Mouse (Mus musculus) heart, embryonic 13.5 days (tissue): ENCODE measurements at regions not wholly inside any gene's neighbourhood (a gene's known extent, or its start where the extent isn't known, plus 50 kb on each side); places are given as distances from the start of the nearest gene placed in this dataset.
"Not testable (repeated sequence)": the region's sequence is repeated elsewhere in the genome, so short reads cannot be mapped to it uniquely, and the experiment has no call there.

ENCODE experiments used
- ATAC-seq: fragments of 200-750 bp; cut with Nextera tagmentation; 2 replicates; pipeline ENCODE4 v1.8.0; 2017; ENCODE audit warnings: moderate TSS enrichment; ENCODE audit not compliant: insufficient number of reproducible peaks, low FRiP score, low TSS enrichment; ENCODE audit errors: extremely low read depth
- H3K27ac ChIP-seq: fragments of 300-500 bp; sonication (generic); replicated peaks from 2 replicates; pipeline ENCODE4 v1.5.1; 2015; ENCODE audit warnings: moderate library complexity, mild to moderate bottlenecking, inconsistent platforms
- H3K27me3 ChIP-seq: fragments of 300-500 bp; sonication (generic); replicated peaks from 2 replicates; pipeline ENCODE4 v1.6.1; 2015; ENCODE audit warnings: mild to moderate bottlenecking, inconsistent platforms
- H3K36me3 ChIP-seq: fragments of 300-500 bp; sonication (generic); 2 replicates; pipeline ENCODE4 v1.6.1; 2015; ENCODE audit warnings: mild to moderate bottlenecking, inconsistent platforms
- H3K4me1 ChIP-seq: fragments of 300-500 bp; sonication (generic); 2 replicates; pipeline ENCODE4 v1.6.1; 2015; ENCODE audit warnings: inconsistent platforms
- H3K4me2 ChIP-seq: fragments of 300-500 bp; sonication (generic); 2 replicates; pipeline ENCODE4 v1.6.1; 2015; ENCODE audit warnings: inconsistent platforms, mild to moderate bottlenecking, moderate library complexity
- H3K4me3 ChIP-seq: fragments of 300-500 bp; sonication (generic); 2 replicates; pipeline ENCODE4 v1.5.1; 2015; ENCODE audit warnings: moderate library complexity, mild to moderate bottlenecking, inconsistent platforms
- H3K9ac ChIP-seq: fragments of 300-500 bp; sonication (generic); 2 replicates; pipeline ENCODE4 v1.6.1; 2015; ENCODE audit warnings: inconsistent platforms, mild to moderate bottlenecking, moderate library complexity
- H3K9me3 ChIP-seq: fragments of 300-500 bp; sonication (generic); 2 replicates; pipeline ENCODE4 v1.6.1; 2016; ENCODE audit warnings: inconsistent platforms
- WGBS: fragments of 180-500 bp; shearing (Covaris S2); methylation state at CpG from one replicate; pipeline ENCODE4 v1.1.7; 2015; ENCODE audit warnings: mixed read lengths; 5-methylcytosine and 5-hydroxymethylcytosine counted together

DNA sequence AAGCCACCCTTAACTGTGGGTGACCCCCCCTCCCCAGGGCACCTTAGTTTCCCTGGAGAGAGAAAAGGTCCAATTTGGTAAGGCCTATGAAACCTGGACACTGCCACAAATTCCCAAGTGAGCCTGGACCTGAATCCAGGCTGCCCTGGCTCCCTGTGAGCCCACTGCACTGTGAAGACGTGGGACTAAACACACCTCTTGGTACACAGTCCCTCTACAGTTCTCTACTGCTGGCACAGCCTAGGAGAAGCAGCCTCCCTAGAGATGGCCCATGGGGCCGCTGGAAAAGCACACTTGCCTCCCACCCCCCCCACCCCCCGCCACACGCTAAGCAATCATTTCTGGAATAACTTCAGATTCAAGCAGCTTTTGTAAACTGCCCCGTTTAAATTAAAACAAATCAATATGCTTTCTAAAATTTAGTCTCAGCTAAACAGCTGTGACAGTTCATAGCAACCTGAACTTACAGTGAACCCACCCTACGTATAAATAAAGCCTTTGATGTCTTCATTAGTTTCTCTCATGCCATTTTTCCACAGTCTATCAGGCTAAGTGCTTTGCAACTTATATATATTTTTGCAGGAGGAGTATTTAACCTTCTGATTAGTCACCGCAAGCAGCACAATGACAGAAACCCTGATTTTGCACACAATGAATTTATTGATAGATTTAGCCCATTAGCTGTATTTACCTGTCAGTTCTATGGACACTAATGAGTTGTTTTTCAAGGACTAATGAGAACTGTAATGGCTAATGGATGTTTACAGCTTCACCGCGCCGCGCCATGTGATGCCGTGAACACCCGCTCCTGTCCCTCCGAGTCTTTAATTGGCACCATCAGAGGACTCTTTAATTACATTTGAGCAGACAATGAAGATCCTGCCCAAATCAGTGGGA lies 215.3 kb downstream of the 3100002H09Rik start:
- Histone ChIP-seq H3K9me3 (no peaks in the 10 kb centered on the region), H3K4me3 (no peak overlapping the region), H3K9ac (no peak overlapping the region), H3K4me1 (peaks cover 28% of the 10 kb centered on the region), H3K27ac (no peak overlapping the region), H3K27me3 (peaks cover 45% of the 10 kb centered on the region), H3K36me3 (no peaks in the 10 kb centered on the region), H3K4me2 (no peak overlapping the region)
- 79% methylated on average over 14 of the region's 14 CpGs for WGBS
- no peak for ATAC-seq

DNA sequence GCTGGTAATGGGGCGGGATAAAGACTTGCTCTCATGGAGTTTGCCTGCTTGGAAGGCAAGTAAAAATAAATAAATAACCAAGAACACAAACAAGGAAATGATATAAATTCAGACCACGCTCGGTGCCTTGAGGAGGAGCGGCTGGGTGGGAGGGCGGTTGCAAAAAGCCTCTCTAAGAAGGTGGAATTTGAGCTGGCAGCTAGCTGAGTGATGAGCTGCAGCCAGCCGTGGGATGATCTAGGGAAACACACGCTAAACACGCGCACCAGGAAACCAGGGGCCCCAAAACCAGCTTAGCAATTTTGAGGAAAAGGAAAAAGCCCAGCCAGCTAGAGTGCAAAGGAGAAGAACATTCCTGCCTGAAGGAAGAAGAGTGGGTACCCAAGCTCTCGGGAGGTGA lies 217.0 kb downstream of the 3100002H09Rik start:
- Histone ChIP-seq H3K9ac (no peak overlapping the region), H3K4me2 (no peak overlapping the region), H3K27ac (no peak overlapping the region), H3K4me1 (peaks cover 28% of the 10 kb centered on the region), H3K36me3 (no peaks in the 10 kb centered on the region), H3K4me3 (no peak overlapping the region), H3K9me3 (no peaks in the 10 kb centered on the region), H3K27me3 (peaks cover 51% of the 10 kb centered on the region)
- WGBS, result 40% methylated on average over 10 of the region's 10 CpGs
- no peak for ATAC-seq

DNA sequence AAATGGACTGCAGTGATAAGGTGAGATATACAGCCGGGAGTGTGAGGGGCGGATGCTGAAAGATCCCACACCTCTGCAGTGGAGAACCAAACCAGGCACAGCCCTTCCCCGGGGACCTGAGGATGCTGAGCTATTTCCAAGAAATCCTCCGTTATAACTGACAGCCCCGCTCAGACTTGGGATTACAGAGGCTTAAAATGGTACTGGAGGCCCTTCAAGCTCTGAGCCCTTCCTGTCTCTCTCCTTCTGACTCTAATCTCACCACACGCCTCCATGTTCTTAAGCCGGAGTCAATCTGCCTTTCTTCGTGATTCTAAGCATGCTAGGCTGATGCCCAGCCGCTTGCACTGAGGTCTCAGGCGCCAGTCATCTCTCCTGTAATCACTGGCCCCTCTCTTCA lies 221.5 kb downstream of the 3100002H09Rik start:
- H3K9ac ChIP-seq, result no peak overlapping the region
- H3K36me3 ChIP-seq, result no peaks in the 10 kb centered on the region
- H3K4me3 ChIP-seq, result no peak overlapping the region
- H3K27ac ChIP-seq, result no peak overlapping the region
- peaks cover 17% of the 10 kb centered on the region for H3K4me1 ChIP-seq
- ATAC-seq, result no peak
- H3K27me3 ChIP-seq, result peaks cover 35% of the 10 kb centered on the region
- no peaks in the 10 kb centered on the region for H3K9me3 ChIP-seq
- 47% methylated on average over 10 of the region's 10 CpGs for WGBS
- H3K4me2 ChIP-seq, result no peak overlapping the region

DNA sequence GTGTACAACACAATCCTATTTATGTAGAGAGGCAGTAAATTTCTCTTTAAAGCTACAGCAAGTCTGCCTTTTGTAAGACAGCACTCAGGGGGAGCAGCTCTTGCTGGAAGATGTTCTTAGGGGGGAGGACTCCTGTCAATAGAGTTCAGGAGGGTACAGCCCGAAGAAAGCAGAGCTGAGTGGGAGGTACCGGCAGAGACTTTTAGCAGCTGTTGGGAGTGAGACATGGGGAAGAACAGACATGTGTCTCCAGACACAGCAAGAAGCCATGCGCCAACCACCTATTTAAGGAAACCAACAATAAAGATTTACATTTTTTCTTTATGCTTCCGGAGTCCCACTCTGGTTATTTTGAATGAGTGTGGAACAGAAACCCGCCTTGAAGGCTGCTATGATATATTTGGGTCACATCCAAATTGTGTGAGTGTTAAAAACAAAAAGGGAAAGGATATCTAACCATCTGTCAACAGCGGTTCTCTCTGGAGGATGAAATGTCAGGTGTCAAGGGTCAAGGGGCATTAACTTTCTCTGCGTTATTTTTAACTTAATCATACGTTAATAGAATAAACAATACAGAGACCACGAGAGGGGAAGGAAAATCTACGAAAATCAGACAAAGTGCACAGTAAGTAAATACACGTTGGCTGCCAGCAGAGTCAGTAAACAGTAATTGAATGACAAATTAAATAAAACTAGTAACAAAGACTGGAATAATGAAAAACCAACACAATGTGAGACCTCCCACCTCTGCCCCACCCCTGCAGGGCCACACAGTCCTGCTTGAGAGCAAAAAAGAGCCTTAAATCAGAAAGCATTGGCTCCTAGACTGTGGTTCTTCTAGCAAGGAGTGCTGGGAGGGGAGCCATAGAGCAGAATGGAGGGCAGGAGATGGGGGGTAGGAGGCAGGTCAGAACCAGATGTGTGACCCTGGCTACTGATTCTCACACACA lies 225.2 kb downstream of the 3100002H09Rik start:
- no peak overlapping the region for H3K27ac ChIP-seq
- peaks cover 32% of the 10 kb centered on the region for H3K27me3 ChIP-seq
- 29% methylated on average over 11 of the region's 11 CpGs for WGBS
- no peak overlapping the region for H3K9ac ChIP-seq
- no peak for ATAC-seq
- peak overlapping the region; percentile 30 for H3K4me2 ChIP-seq
- H3K9me3 ChIP-seq, result no peaks in the 10 kb centered on the region
- no peak overlapping the region for H3K4me3 ChIP-seq
- peaks cover 12% of the 10 kb centered on the region for H3K4me1 ChIP-seq
- H3K36me3 ChIP-seq, result no peaks in the 10 kb centered on the region

DNA sequence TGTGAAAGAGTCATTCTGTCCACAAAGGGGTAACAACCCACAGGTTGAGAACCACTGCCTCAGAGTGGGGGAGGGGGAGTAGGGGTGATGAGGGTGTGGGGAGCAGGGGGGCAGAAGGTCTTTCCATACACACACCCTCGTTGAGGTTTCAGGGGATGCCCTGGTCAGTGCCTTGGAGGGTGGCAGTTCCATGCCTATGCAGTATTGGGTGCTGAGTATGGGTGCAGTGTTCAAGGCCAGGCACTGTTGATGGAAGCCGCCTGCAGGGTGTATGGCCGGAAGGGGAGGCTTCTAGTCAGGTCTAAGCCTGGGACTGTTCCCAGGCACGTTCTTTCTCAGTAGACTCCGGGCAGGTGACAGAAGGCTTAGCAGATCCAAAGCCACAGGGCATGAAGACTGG lies 234.1 kb downstream of the 3100002H09Rik start:
- Histone ChIP-seq H3K9me3 (no peaks in the 10 kb centered on the region), H3K4me3 (no peak overlapping the region), H3K27me3 (peaks cover 42% of the 10 kb centered on the region), H3K4me1 (no peaks in the 10 kb centered on the region), H3K9ac (no peak overlapping the region), H3K4me2 (no peak overlapping the region), H3K27ac (no peak overlapping the region), H3K36me3 (no peaks in the 10 kb centered on the region)
- WGBS, result 63% methylated on average over 5 of the region's 5 CpGs
- peak; percentile 46 for ATAC-seq

DNA sequence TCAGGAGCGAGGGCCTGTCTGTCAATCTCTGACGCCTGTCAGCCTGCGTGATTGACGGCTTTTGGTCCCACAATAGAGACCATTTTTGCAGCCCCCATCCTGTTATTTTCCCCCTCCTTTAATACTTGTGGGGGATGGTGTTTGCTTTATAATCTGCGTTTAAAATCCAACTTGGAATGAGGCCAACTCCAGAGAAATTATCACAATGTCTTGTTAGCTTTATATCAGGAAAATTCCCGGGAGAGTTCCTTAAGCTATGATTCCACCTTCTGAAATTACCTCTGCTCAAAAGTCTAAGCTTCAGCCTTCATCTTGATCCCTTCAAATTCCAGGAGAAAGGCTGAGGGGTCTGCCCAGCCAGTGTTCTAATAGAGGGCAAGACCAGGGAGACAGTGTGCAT lies 235.0 kb downstream of the 3100002H09Rik start:
- H3K4me1 ChIP-seq, result no peaks in the 10 kb centered on the region
- WGBS, result 49% methylated on average over 6 of the region's 6 CpGs
- H3K4me3 ChIP-seq, result no peak overlapping the region
- no peak overlapping the region for H3K27ac ChIP-seq
- no peak for ATAC-seq
- peaks cover 35% of the 10 kb centered on the region for H3K27me3 ChIP-seq
- H3K9ac ChIP-seq, result no peak overlapping the region
- H3K9me3 ChIP-seq, result no peaks in the 10 kb centered on the region
- H3K36me3 ChIP-seq, result no peaks in the 10 kb centered on the region
- no peak overlapping the region for H3K4me2 ChIP-seq

DNA sequence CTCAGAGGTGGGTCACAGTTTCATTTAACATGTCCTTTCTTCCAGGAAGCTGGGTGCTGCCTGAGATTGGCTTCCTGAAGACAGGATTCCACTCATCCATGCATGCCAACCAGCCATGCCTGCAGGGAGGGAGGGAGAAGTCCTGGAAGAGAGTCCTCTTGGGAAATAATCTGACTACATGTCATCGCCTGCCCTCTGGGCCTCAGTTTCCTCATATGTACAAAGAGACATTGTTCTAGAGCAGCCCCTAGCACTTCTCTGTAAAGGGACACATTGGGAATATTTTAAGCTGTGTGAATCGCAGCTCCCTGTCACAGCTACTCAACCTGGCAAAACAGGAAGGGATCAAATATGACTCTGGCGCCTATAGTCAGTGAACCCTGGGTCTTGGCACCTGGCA lies 241.8 kb downstream of the 3100002H09Rik start:
- no peak overlapping the region for H3K4me3 ChIP-seq
- H3K27me3 ChIP-seq, result peaks cover 5% of the 10 kb centered on the region; the same call in 1 of the 2 replicates
- H3K9me3 ChIP-seq, result no peaks in the 10 kb centered on the region
- H3K4me2 ChIP-seq, result no peak overlapping the region
- no peaks in the 10 kb centered on the region for H3K36me3 ChIP-seq
- 79% methylated on average over 3 of the region's 3 CpGs for WGBS
- no peak overlapping the region for H3K27ac ChIP-seq
- no peaks in the 10 kb centered on the region for H3K4me1 ChIP-seq
- ATAC-seq, result no peak
- no peak overlapping the region for H3K9ac ChIP-seq

DNA sequence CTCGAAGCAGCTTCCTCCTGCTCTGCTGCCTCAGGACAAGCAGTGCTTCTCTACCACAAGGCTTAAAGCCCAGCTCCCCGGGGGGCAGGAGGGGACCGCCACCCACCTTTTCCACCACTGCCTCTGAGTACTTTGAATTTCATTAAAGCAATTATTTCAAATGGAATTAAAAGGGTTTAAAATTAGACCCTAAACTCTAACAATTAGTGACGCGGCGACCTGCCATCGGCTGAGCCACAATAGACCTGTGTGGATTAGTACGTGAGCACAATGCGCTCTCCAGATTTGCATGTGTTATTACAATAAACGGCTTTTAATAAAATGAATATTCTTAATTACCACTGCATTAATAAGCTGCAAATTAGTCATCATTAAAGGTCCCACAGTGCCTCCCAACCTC lies 242.5 kb downstream of the 3100002H09Rik start:
- no peaks in the 10 kb centered on the region for H3K9me3 ChIP-seq
- H3K27ac ChIP-seq, result no peak overlapping the region
- no peak for ATAC-seq
- no peak overlapping the region for H3K4me3 ChIP-seq
- WGBS, result 72% methylated on average over 10 of the region's 10 CpGs
- no peaks in the 10 kb centered on the region for H3K4me1 ChIP-seq
- H3K36me3 ChIP-seq, result no peaks in the 10 kb centered on the region
- no peak overlapping the region for H3K9ac ChIP-seq
- H3K27me3 ChIP-seq, result no peaks in the 10 kb centered on the region
- H3K4me2 ChIP-seq, result no peak overlapping the region

DNA sequence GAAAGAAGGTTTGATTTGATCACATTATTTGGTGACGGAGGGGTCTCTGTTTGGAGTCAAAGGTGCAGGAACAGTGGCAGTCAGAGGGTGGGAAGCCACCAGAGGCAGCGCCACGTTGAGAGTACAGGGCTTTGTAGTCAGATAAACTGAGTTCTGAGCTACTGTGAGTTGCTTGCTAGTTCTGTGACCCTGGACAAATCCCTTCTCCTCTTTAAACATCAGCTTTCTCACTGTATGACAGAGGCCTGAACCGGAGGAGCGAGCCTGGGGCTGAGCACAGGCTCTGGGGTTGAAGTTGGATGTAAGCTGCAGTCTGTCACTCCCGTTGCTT lies 250.1 kb downstream of the 3100002H09Rik start:
- no peaks in the 10 kb centered on the region for H3K36me3 ChIP-seq
- WGBS, result 54% methylated on average over 6 of the region's 6 CpGs
- 0 out of 2 replicates have a peak, but pooled peaks cover 3% of the 10 kb centered on the region for H3K9me3 ChIP-seq
- no peak for ATAC-seq
- H3K9ac ChIP-seq, result no peak overlapping the region
- H3K4me2 ChIP-seq, result no peak overlapping the region
- H3K4me3 ChIP-seq, result no peak overlapping the region
- no peak overlapping the region for H3K27ac ChIP-seq
- H3K4me1 ChIP-seq, result no peaks in the 10 kb centered on the region
- peaks cover 27% of the 10 kb centered on the region for H3K27me3 ChIP-seq

DNA sequence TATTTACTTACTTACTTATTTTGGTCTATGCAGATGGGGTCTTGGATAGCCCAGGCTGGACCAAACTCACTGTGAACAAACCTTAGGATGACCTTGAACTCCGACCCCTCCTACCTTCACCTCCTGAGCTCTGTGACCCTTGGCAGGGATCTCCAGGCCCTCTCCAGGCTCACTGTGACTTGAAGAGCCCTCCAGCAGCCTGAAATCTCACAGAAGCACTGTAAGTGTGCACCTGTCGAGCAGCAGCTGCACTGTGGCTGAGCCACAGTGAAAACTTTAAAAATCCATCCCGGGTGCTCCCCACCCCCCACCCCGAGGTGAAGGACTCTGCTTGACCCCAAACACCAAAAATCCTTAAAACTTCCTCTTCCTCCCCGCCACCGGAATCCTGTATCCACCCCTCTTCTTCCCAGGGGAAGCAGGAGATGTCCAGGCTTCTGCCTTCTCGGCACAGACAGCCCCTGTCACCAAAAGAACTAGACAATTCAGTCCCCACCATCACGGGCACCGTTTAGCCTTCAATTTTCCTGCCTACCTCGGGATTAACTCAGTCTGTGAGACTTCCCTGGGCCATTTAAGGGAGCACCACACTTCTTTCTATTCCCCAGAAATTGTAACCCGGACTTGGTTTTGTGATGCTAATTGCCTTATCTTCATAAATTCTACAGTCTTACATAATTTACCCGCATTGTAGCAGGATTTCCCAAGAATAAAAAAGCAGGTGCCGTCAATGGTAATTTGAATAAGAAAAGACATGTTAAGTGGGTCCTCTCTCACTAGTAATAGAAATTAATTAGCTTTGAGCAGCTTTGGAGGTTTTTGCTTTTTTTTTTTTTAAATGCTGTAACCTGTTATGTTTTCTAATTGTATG lies 250.7 kb downstream of the 3100002H09Rik start:
- Histone ChIP-seq H3K4me3 (no peak overlapping the region), H3K27me3 (peaks cover 27% of the 10 kb centered on the region), H3K9me3 (0 out of 2 replicates have a peak, but pooled peaks cover 3% of the 10 kb centered on the region), H3K4me2 (no peak overlapping the region), H3K4me1 (no peaks in the 10 kb centered on the region), H3K9ac (no peak overlapping the region), H3K27ac (no peak overlapping the region), H3K36me3 (no peaks in the 10 kb centered on the region)
- 40% methylated on average over 13 of the region's 13 CpGs for WGBS
- no peak for ATAC-seq

DNA sequence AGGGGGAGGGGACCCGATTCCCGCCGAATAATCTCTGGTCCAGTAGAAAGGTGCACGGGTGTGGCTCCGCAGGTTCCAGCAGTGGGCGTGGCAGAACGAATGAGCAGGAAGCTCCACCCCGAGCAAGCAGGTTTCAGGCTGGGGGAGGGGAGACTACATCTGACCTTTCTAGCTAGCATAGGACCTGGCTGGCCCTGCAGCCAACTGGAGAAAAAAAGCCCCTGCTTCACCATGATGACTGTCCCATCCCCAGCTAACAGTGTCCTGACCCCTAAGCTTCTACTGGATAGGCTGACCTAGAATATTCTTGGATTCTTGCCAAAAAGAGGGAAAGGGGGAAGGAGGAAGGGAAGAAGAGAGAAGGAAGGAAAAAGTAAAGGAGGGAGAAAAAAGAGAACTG lies 252.1 kb downstream of the 3100002H09Rik start:
- peaks cover 27% of the 10 kb centered on the region for H3K27me3 ChIP-seq
- H3K27ac ChIP-seq, H3K4me3 ChIP-seq, H3K9ac ChIP-seq, H3K36me3 ChIP-seq, ATAC-seq, H3K9me3 ChIP-seq, H3K4me1 ChIP-seq: not testable (repeated sequence)
- 0% methylated on average over 3 of the region's 8 CpGs for WGBS
- H3K4me2 ChIP-seq, result peak overlapping the region; percentile 41; the same call in 1 of the 2 replicates
